Mouse (Mus musculus): ENCODE measurements around the gene Wrnip1. TPM values are rescaled to one million over a fixed set of nuclear protein-coding genes. Genes with fewer than 3 reads are reported as not detected.

Gene Wrnip1
- polyA plus RNA-seq, 1 experiment: 42.1 TPM

DNA sequence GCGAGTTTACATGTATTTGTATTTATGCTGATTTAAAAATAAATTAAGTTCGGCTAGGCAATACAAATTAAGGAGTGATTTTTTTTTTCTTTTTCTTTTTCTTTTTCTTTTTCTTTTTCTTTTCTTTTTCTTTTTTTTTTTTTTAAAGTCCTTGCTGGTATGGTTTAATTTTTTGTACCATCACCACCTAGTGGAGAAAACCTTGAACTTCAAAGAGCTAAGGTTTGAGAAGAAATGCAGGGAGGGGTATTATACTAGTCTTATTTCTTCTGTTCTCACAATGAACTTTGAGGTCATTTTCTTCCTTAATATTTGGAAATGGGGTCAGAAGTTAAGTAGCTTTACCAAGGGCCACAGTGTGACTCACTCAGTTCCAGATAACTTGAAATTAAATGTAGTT, 2.7 kb upstream of the Wrnip1 start:
- H3K79me2 ChIP-seq (ENCODE audit: control insufficient read depth, insufficient read depth): peaks cover 19% of the 10 kb centered on the region
- H3K36me3 ChIP-seq (ENCODE audit: control insufficient read depth, insufficient read depth): peaks cover 4% of the 10 kb centered on the region
- H3ac ChIP-seq (ENCODE audit: control insufficient read depth, insufficient read length, low read depth): no peak overlapping the region
- TF ChIP-seq MYOD1 (IDR thresholded peaks at IDR 0.05; ENCODE audit: control insufficient read depth, insufficient read length, low read depth): no peak
- TF ChIP-seq MAX (IDR thresholded peaks at IDR 0.05): no peak
- no peak for TF ChIP-seq USF1 (IDR thresholded peaks at IDR 0.05; ENCODE audit: low read depth)
- TF ChIP-seq FOSL1 (IDR thresholded peaks at IDR 0.05; ENCODE audit: insufficient read depth, low read length, poor library complexity, severe bottlenecking): no peak
- no peak for TF ChIP-seq CTCF (IDR thresholded peaks at IDR 0.05; ENCODE audit: control insufficient read depth, insufficient read depth, insufficient read length)
- TF ChIP-seq CEBPB (IDR thresholded peaks at IDR 0.05; ENCODE audit: low read depth): no peak
- TF ChIP-seq MYOG (IDR thresholded peaks at IDR 0.05; ENCODE audit: control insufficient read depth, extremely low read depth, insufficient read length): no peak
- no peaks in the 10 kb centered on the region for H3K27me3 ChIP-seq (ENCODE audit: control insufficient read depth, insufficient read depth, insufficient read length)
- peaks cover 13% of the 10 kb centered on the region for H3K79me3 ChIP-seq (ENCODE audit: low read depth)
- H3K4me3 ChIP-seq (ENCODE audit: insufficient read depth, poor library complexity, severe bottlenecking): no peak overlapping the region

DNA sequence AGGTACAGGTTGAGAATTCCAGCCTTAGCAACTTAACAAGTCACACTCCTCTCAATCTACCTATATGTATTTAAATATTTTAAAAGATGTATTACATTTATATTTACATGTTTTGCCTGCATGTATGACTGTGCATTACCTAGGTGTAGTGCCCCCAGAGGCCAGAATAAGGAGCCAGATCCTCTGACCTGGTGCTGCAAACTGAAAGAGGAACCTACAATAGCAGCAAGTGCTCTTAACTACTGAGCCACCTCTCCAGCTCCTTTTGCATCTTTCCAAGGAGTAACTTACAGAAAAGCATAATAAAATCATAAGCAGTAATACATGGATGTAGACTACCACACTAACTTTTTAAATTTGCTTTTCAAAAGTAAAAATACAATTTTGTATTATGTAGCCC, 979 bp upstream of the Wrnip1 start:
- Histone ChIP-seq H3K4me3 (ENCODE audit: insufficient read depth, poor library complexity, severe bottlenecking) (no peak overlapping the region), H3K79me2 (ENCODE audit: control insufficient read depth, insufficient read depth) (peaks cover 34% of the 10 kb centered on the region), H3ac (ENCODE audit: control insufficient read depth, insufficient read length, low read depth) (no peak overlapping the region), H3K36me3 (ENCODE audit: control insufficient read depth, insufficient read depth) (peaks cover 21% of the 10 kb centered on the region), H3K79me3 (ENCODE audit: low read depth) (peaks cover 25% of the 10 kb centered on the region), H3K27me3 (ENCODE audit: control insufficient read depth, insufficient read depth, insufficient read length) (no peaks in the 10 kb centered on the region)
- TF ChIP-seq USF1 (IDR thresholded peaks at IDR 0.05; ENCODE audit: low read depth) (no peak), CTCF (IDR thresholded peaks at IDR 0.05; ENCODE audit: control insufficient read depth, insufficient read depth, insufficient read length) (no peak), MYOG (IDR thresholded peaks at IDR 0.05; ENCODE audit: control insufficient read depth, extremely low read depth, insufficient read length) (no peak), MYOD1 (IDR thresholded peaks at IDR 0.05; ENCODE audit: control insufficient read depth, insufficient read length, low read depth) (no peak), MAX (IDR thresholded peaks at IDR 0.05) (no peak)

DNA sequence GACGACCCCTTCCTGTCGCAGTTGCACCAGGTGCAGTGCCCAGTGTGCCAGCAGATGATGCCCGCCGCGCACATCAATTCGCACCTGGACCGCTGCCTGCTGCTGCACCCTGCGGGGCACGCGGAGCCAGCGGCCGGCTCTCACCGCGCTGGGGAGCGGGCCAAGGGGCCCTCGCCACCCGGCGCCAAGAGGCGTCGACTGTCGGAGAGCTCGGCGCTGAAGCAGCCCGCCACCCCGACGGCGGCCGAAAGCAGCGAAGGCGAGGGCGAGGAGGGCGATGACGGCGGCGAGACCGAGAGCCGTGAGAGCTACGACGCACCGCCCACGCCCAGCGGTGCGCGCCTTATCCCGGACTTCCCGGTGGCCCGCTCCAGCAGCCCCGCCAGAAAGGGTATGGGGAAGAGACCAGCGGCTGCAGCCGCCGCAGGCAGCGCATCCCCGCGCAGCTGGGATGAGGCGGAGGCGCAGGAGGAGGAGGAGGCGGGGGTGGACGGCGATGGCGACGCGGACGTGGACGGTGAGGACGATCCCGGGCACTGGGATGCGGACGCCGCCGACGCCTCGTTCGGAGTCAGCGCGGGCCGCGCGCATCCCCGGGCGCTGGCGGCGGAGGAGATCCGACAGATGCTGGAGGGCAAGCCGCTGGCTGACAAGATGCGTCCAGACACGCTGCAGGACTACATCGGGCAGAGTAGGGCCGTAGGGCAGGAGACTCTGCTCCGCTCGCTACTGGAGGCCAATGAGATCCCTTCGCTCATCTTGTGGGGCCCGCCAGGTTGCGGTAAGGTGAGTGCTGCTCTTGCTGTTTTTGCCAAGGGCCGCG, 632 bp downstream of the Wrnip1 start, which contains the start of gene D930007J09Rik:
Gene D930007J09Rik, minus strand, starts transcription at position 591 of the 823 bp plus-strand sequence.
- TF ChIP-seq CTCF (IDR thresholded peaks at IDR 0.05; ENCODE audit: control insufficient read depth, insufficient read depth, insufficient read length) (no peak), FOSL1 (IDR thresholded peaks at IDR 0.05; ENCODE audit: insufficient read depth, low read length, poor library complexity, severe bottlenecking) (no peak), MAX (IDR thresholded peaks at IDR 0.05) (no peak), MYOG (IDR thresholded peaks at IDR 0.05; ENCODE audit: control insufficient read depth, extremely low read depth, insufficient read length) (no peak), CEBPB (IDR thresholded peaks at IDR 0.05; ENCODE audit: low read depth) (no peak), MYOD1 (IDR thresholded peaks at IDR 0.05; ENCODE audit: control insufficient read depth, insufficient read length, low read depth) (no peak), USF1 (IDR thresholded peaks at IDR 0.05; ENCODE audit: low read depth) (no peak)
- Histone ChIP-seq H3K79me2 (ENCODE audit: control insufficient read depth, insufficient read depth) (peaks cover 43% of the 10 kb centered on the region), H3ac (ENCODE audit: control insufficient read depth, insufficient read length, low read depth) (peak within 1 kb of the TSS; percentile 78), H3K36me3 (ENCODE audit: control insufficient read depth, insufficient read depth) (peaks cover 37% of the 10 kb centered on the region), H3K27me3 (ENCODE audit: control insufficient read depth, insufficient read depth, insufficient read length) (no peaks in the 10 kb centered on the region), H3K4me3 (ENCODE audit: insufficient read depth, poor library complexity, severe bottlenecking) (peak within 1 kb of the TSS; percentile 79), H3K79me3 (ENCODE audit: low read depth) (peaks cover 27% of the 10 kb centered on the region)

DNA sequence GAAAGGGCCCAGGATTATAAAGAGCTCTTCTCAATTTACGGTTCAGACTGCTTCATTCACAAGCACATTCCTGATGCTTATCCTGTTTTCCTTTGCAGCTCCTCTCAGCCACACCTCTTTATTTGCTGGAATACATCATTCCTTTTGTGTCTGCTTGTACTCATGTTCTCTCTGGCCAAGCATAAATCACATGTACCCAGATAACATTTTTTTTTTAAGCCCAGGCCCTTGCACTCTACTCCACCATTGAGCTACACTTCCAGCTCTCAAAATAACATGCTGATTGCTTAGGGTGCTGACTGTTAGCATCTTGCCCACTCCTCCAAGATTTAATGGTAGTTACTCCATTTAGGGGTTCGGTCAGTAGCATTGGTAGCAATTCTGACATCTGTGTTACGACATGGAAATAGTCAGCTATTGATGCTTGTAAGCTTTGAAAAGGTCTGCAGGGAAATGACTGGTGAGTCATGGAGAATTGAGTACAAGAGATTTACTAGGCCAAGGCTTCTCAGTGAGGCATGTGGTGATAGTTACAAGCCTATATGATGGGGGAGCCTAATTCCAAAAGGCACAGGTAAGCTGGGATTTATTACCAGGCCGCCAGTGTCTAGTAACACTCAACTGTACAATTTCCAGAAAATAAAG, 2.0 kb downstream of the Wrnip1 start:
- H3K4me3 ChIP-seq (ENCODE audit: insufficient read depth, poor library complexity, severe bottlenecking): peak overlapping the region; percentile 79
- no peaks in the 10 kb centered on the region for H3K27me3 ChIP-seq (ENCODE audit: control insufficient read depth, insufficient read depth, insufficient read length)
- H3K79me2 ChIP-seq (ENCODE audit: control insufficient read depth, insufficient read depth): peaks cover 56% of the 10 kb centered on the region
- H3K36me3 ChIP-seq (ENCODE audit: control insufficient read depth, insufficient read depth): peaks cover 49% of the 10 kb centered on the region
- peaks cover 30% of the 10 kb centered on the region for H3K79me3 ChIP-seq (ENCODE audit: low read depth)
- TF ChIP-seq MYOD1 (IDR thresholded peaks at IDR 0.05; ENCODE audit: control insufficient read depth, insufficient read length, low read depth) (no peak), MYOG (IDR thresholded peaks at IDR 0.05; ENCODE audit: control insufficient read depth, extremely low read depth, insufficient read length) (no peak), MAX (IDR thresholded peaks at IDR 0.05) (no peak), CTCF (IDR thresholded peaks at IDR 0.05; ENCODE audit: control insufficient read depth, insufficient read depth, insufficient read length) (no peak), FOSL1 (IDR thresholded peaks at IDR 0.05; ENCODE audit: insufficient read depth, low read length, poor library complexity, severe bottlenecking) (no peak), CEBPB (IDR thresholded peaks at IDR 0.05; ENCODE audit: low read depth) (no peak), USF1 (IDR thresholded peaks at IDR 0.05; ENCODE audit: low read depth) (no peak)
- no peak overlapping the region for H3ac ChIP-seq (ENCODE audit: control insufficient read depth, insufficient read length, low read depth)

DNA sequence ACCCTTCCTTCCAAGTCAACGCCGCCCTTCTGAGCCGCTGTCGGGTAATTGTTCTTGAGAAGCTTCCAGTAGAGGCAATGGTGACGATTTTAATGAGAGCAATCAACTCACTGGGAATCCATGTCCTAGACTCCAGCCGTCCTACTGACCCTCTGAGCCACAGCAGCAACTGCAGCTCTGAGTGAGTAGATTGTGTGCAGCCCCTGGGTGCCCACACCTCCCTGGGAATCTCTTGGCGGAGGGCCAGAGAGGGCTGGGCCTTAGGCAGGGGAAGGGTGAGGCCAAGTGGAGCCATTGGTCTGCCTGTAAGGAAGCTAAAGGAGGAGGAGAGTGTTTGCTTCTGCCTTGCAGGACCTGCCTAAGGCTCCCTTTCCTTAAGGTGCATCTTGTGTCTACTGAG, 5.0 kb downstream of the Wrnip1 start:
- Histone ChIP-seq H3ac (ENCODE audit: control insufficient read depth, insufficient read length, low read depth) (no peak overlapping the region), H3K27me3 (ENCODE audit: control insufficient read depth, insufficient read depth, insufficient read length) (no peaks in the 10 kb centered on the region), H3K36me3 (ENCODE audit: control insufficient read depth, insufficient read depth) (peaks cover 69% of the 10 kb centered on the region), H3K4me3 (ENCODE audit: insufficient read depth, poor library complexity, severe bottlenecking) (no peak overlapping the region), H3K79me3 (ENCODE audit: low read depth) (peaks cover 32% of the 10 kb centered on the region), H3K79me2 (ENCODE audit: control insufficient read depth, insufficient read depth) (peaks cover 74% of the 10 kb centered on the region)
- TF ChIP-seq FOSL1 (IDR thresholded peaks at IDR 0.05; ENCODE audit: insufficient read depth, low read length, poor library complexity, severe bottlenecking) (no peak), CEBPB (IDR thresholded peaks at IDR 0.05; ENCODE audit: low read depth) (no peak), MYOG (IDR thresholded peaks at IDR 0.05; ENCODE audit: control insufficient read depth, extremely low read depth, insufficient read length) (no peak), CTCF (IDR thresholded peaks at IDR 0.05; ENCODE audit: control insufficient read depth, insufficient read depth, insufficient read length) (no peak)

All from C2C12 (cell line).